Mouse (Mus musculus): ENCODE results near the gene Dpf2. TPM values are rescaled to one million over a fixed set of nuclear protein-coding genes. Genes with fewer than 3 reads are reported as not detected.

Dpf2 gene
- 147 and 162 TPM in 2 replicates for polyA plus RNA-seq (2014; fragmentation: Nextera tagmentation; extraction: Ambion mirVana)

DNA sequence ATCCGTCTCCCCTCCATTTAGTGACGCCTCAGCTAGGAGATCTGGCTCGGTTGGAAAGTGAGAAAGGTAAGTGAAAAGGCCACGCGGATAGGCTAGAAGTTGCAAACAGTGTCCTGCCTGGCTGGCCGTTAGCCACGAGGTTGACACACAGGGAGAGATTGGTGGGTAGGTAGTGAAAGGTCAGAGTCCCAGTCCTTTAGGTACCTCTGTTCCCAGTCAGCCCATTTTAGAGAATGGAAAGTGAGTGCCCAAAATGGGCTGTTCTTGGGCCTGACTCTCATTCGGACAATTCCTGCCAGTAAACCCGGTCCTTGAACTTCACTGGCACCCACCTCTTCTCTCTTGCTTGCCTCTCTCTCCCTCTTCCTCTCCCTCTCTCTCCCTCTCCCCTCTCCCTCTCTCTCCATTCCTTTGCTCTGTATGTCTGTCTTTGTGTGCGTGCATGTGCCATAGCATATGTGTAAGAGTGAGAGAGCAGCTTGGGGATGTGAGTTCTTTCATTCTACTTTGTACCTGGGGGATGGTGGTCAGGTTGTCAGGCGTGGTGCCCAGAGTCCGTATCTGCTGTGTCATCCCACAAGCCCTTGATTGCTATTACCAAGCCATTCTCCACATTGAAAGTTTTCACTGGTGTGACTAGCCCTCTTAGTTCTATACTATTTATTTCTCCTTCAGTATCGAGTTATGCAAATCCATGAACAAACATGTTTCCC is at the start of gene Dpf2:
TSS of gene Dpf2 (minus strand) at position 4 of the 713 bp plus-strand sequence.
- no peaks in the 10 kb centered on the region for H3K9me3 ChIP-seq (ENCODE audit: low read depth, low read length)
- no peak for TF ChIP-seq CTCF (IDR thresholded peaks at IDR 0.05; ENCODE audit: low read depth)
- 18% methylated on average over 13 of the region's 13 CpGs for WGBS
- ATAC-seq (ENCODE audit: insufficient read depth), result no peak; the same call in 1 of the 2 replicates
- peak within 1 kb of the TSS; percentile 85 for H3K4me2 ChIP-seq
- H3K4me3 ChIP-seq (ENCODE audit: low read depth, low read length), result peak within 1 kb of the TSS; percentile 91
- H3K9ac ChIP-seq, result peak within 1 kb of the TSS; percentile 96
- no peak for DNase-seq
- H3K36me3 ChIP-seq (ENCODE audit: insufficient read depth), result peaks cover 24% of the 10 kb centered on the region
- peaks cover 11% of the 10 kb centered on the region; the same call in 1 of the 2 replicates for H3K4me1 ChIP-seq (ENCODE audit: insufficient read depth)
- no peaks in the 10 kb centered on the region for H3K27me3 ChIP-seq (ENCODE audit: insufficient read depth, low read length)
- peak within 1 kb of the TSS; percentile 91 for H3K27ac ChIP-seq (ENCODE audit: low read depth)

DNA sequence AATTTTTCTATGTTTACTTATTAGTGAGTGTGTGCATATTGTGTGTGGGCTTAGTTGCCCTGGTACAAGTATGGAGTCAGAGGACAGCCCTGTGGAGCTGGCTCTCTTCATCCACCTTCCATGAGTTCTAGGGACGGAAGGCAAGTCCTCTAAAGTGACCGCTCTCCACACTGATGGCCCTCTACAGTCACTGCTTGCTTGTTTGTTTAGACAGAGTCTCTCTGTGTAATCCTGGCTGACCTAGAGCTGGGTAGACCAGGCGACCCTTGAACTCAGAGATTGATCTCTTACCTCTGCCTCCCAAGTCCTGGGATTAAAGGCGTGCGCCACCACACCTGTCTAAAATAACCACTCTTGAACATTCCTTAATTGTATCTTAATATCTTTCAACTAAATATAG is 44.6 kb upstream of the Dpf2 start:
- no peaks in the 10 kb centered on the region for H3K9me3 ChIP-seq (ENCODE audit: low read depth, low read length)
- WGBS, result 79% methylated on average over 5 of the region's 5 CpGs
- DNase-seq, result no peak
- no peak overlapping the region for H3K4me2 ChIP-seq
- no peaks in the 10 kb centered on the region for H3K27me3 ChIP-seq (ENCODE audit: insufficient read depth, low read length)
- H3K4me3 ChIP-seq (ENCODE audit: low read depth, low read length), result no peak overlapping the region
- no peak for ATAC-seq (ENCODE audit: insufficient read depth)
- TF ChIP-seq CTCF (IDR thresholded peaks at IDR 0.05; ENCODE audit: low read depth), result no peak
- H3K4me1 ChIP-seq (ENCODE audit: insufficient read depth), result no peaks in the 10 kb centered on the region; the same call in 1 of the 2 replicates
- no peak overlapping the region for H3K27ac ChIP-seq (ENCODE audit: low read depth)
- peaks cover 83% of the 10 kb centered on the region for H3K36me3 ChIP-seq (ENCODE audit: insufficient read depth)
- no peak overlapping the region for H3K9ac ChIP-seq

DNA sequence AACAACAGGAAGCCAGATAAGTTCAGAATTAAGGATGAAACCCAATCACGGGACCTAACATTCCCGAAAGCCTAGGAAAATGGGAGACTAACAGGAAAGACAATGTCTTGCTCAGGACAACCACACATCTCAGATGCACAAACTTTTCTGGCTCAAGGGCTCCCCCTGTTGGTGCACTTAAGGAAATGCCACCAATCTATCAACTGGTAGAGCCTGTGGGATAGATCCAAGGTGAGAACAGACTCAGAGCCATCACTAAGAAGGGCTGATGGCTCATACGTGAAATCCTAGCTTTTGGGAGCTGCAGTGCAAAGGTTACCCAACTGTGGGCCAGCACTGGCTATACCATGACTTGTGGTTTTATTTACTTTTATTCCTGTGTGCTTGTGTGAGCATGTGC is 43.9 kb upstream of the Dpf2 start:
- H3K4me1 ChIP-seq (ENCODE audit: insufficient read depth), result no peaks in the 10 kb centered on the region; the same call in 1 of the 2 replicates
- DNase-seq (peak; percentile 90), ATAC-seq (ENCODE audit: insufficient read depth) (peak; percentile 58; the same call in 1 of the 2 replicates)
- H3K36me3 ChIP-seq (ENCODE audit: insufficient read depth), result peaks cover 89% of the 10 kb centered on the region
- no peaks in the 10 kb centered on the region for H3K9me3 ChIP-seq (ENCODE audit: low read depth, low read length)
- peak; percentile 95 for TF ChIP-seq CTCF (IDR thresholded peaks at IDR 0.05; ENCODE audit: low read depth)
- no peak overlapping the region for H3K4me2 ChIP-seq
- no peak overlapping the region for H3K27ac ChIP-seq (ENCODE audit: low read depth)
- H3K4me3 ChIP-seq (ENCODE audit: low read depth, low read length), result no peak overlapping the region
- H3K9ac ChIP-seq, result no peak overlapping the region
- H3K27me3 ChIP-seq (ENCODE audit: insufficient read depth, low read length), result no peaks in the 10 kb centered on the region
- WGBS, result 12% methylated on average over 3 of the region's 3 CpGs

DNA sequence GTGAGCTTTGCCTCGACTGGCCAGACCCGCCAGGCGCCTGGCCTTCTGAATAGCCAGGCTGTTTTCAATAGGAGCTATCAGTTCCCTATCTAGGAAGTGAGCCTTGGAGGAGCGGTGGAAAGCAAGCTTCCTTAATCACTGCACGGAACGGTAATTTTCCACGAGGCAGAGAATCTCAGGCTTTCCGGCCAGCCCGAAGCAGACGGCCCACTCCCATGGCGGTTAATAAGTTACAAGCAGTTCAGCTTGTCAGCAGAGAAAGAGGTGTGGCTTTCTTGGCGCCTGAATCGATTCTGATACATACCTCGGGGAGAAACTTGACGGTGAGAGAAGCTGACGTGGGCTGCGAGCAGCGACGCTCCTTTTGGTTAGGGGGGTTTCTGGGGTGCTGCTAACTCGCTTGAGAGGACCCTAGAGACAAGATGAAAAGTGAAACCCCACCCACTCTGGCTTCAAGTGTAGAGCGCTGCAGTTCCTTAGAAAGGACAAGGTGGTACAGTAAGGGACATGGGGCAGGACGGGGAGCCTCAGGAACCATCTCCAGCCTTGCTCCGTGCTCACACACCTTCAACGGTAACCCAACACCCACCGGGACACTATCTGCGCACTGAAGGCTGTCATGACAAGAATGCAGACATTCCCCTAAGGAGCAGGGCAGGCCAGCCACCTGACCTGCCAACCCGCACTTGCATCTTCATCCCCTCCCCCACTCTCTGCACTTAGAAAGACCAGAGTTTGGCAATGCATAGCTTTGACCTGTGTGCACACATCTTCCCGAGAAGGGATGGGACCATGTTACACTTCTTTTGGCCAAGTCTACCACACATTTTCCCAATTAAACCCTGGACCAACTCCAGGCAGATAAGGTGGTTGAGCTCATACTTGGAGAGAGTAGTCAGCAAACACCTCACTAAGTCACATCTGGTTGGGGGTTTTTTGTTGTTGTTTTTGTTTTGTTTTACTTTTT is 43.2 kb upstream of the Dpf2 start:
- peak; percentile 61 for DNase-seq
- 52% methylated on average over 28 of the region's 28 CpGs for WGBS
- H3K9ac ChIP-seq, result no peak overlapping the region
- H3K27ac ChIP-seq (ENCODE audit: low read depth), result peak overlapping the region; percentile 58; the same call in 1 of the 2 replicates
- H3K27me3 ChIP-seq (ENCODE audit: insufficient read depth, low read length), result no peaks in the 10 kb centered on the region
- peaks cover 89% of the 10 kb centered on the region for H3K36me3 ChIP-seq (ENCODE audit: insufficient read depth)
- H3K9me3 ChIP-seq (ENCODE audit: low read depth, low read length), result no peaks in the 10 kb centered on the region
- H3K4me2 ChIP-seq, result peak overlapping the region; percentile 36
- no peak overlapping the region for H3K4me3 ChIP-seq (ENCODE audit: low read depth, low read length)
- 0 out of 2 replicates have a peak, but pooled peaks have one; percentile 19 for ATAC-seq (ENCODE audit: insufficient read depth)
- no peak for TF ChIP-seq CTCF (IDR thresholded peaks at IDR 0.05; ENCODE audit: low read depth)
- H3K4me1 ChIP-seq (ENCODE audit: insufficient read depth), result no peaks in the 10 kb centered on the region; the same call in 1 of the 2 replicates

DNA sequence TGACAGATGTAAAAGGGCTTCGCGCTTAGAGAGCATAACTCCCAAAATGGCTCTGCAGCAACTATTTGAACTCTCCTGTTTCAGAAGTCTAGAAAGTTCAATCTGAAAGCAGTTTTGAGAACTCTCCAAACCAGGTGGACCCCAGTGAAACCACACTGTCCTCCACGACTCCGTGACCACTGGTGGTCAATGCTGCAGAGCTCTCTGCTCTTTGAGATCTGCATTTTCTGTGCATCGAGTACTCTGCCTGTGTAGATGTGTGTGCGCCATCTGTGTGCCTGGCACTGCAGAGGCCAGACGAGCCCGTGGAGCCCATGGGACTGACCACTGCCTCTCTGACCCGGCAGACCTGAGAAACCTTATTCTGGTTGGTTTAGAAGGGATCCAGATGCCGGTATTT is 42.1 kb upstream of the Dpf2 start:
- no peak overlapping the region for H3K4me2 ChIP-seq
- no peak for DNase-seq
- 88% methylated on average over 10 of the region's 10 CpGs for WGBS
- ATAC-seq (ENCODE audit: insufficient read depth), result no peak
- no peak overlapping the region for H3K4me3 ChIP-seq (ENCODE audit: low read depth, low read length)
- no peaks in the 10 kb centered on the region for H3K9me3 ChIP-seq (ENCODE audit: low read depth, low read length)
- no peak overlapping the region for H3K9ac ChIP-seq
- no peak for TF ChIP-seq CTCF (IDR thresholded peaks at IDR 0.05; ENCODE audit: low read depth)
- H3K4me1 ChIP-seq (ENCODE audit: insufficient read depth), result no peaks in the 10 kb centered on the region; the same call in 1 of the 2 replicates
- no peak overlapping the region for H3K27ac ChIP-seq (ENCODE audit: low read depth)
- no peaks in the 10 kb centered on the region for H3K27me3 ChIP-seq (ENCODE audit: insufficient read depth, low read length)
- H3K36me3 ChIP-seq (ENCODE audit: insufficient read depth), result peaks cover 90% of the 10 kb centered on the region

DNA sequence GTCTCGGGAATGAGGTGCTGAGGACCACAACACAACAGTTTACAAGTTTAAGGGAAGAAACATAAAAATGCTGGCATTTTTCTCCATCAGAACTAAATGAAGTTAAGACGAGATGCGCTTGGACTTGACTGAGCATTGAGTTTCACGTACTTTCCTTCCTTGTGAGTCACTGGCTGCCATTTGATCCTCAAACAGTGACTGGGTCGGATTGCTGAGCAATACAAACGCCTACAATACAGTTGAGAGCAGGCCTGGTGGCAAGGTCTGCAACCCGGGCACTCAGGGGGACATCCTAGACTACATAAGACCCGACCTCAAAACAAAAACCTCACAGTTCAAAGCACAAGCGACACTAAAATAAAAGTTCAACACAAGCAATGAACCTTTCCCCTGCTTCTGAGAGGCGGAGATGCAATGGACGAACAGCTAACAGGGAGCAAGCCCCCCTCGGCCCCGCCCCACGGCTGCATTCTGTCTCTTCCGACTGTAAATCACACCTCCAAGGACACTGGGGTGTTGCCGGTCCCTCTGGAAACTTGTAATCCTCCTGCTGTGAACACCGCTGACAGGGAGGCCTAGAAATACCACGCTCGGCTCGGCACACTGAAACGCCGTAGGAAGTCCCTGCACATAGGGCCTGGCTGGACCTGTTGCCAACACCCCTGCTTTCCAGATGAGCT is 41.4 kb upstream of the Dpf2 start:
- WGBS, result 83% methylated on average over 22 of the region's 22 CpGs
- TF ChIP-seq CTCF (IDR thresholded peaks at IDR 0.05; ENCODE audit: low read depth), result no peak
- no peaks in the 10 kb centered on the region for H3K9me3 ChIP-seq (ENCODE audit: low read depth, low read length)
- DNase-seq (no peak), ATAC-seq (ENCODE audit: insufficient read depth) (no peak)
- no peaks in the 10 kb centered on the region; the same call in 1 of the 2 replicates for H3K4me1 ChIP-seq (ENCODE audit: insufficient read depth)
- H3K9ac ChIP-seq, result no peak overlapping the region
- H3K4me3 ChIP-seq (ENCODE audit: low read depth, low read length), result no peak overlapping the region
- no peak overlapping the region for H3K4me2 ChIP-seq
- H3K27ac ChIP-seq (ENCODE audit: low read depth), result no peak overlapping the region
- no peaks in the 10 kb centered on the region for H3K27me3 ChIP-seq (ENCODE audit: insufficient read depth, low read length)
- peaks cover 90% of the 10 kb centered on the region for H3K36me3 ChIP-seq (ENCODE audit: insufficient read depth)
